ENCODE assay signal across 28 mouse cellular contexts in genomic region chr1:51635881-51636515, GRCm38 (mm10).
DNase-seq lines count a peak whose midpoint lies in the region; ATAC-seq lines count a peak whose summit lies in the region.
"Had no signal": no experiment of that assay in that cellular context is flagged by ENCODE, and none has a peak within 500 bp of the region (broad histone marks: within the 10 kb centered on the region; RNA-seq: fewer than 3 reads in every experiment).

No protein-coding gene starts in this region.

- ATAC-seq in cerebellum, adult (ENCODE audit: insufficient number of reproducible peaks, low FRiP score, low TSS enrichment), result peak; percentile 77
- ATAC-seq in neural tube, embryonic 14.5 days (ENCODE audit: low read depth), result peak; percentile 13; the same call in 1 of the 2 replicates
- ATAC-seq: forebrain, embryonic 16.5 days; hindbrain, embryonic 16.5 days; Patski had no signal

- H3K4me3 ChIP-seq in neural tube, embryonic 14.5 days (ENCODE audit: low read depth, low read length), result no peak overlapping the region
- H3K4me3 ChIP-seq: embryonic facial prominence, embryonic 13.5 days; heart, embryonic 13.5 days; hindbrain, embryonic 10.5 days; kidney, embryonic 15.5 days; layer of hippocampus, adult 2 months; left cerebral cortex, adult 2 months; limb, embryonic 13.5 days; liver, embryonic 15.5 days; neural tube, embryonic 12.5 days had no signal

- H3K36me3 ChIP-seq in neural tube, embryonic 14.5 days (ENCODE audit: control insufficient read depth, insufficient read depth, low read length), result no peaks in the 10 kb centered on the region
- H3K36me3 ChIP-seq: embryonic facial prominence, embryonic 13.5 days; G1E; heart, embryonic 13.5 days; hindbrain, embryonic 10.5 days; kidney, embryonic 15.5 days; limb, embryonic 13.5 days; liver, embryonic 15.5 days; neural tube, embryonic 12.5 days had no signal

- 40% methylated on average over 7 of the region's 7 CpGs for WGBS in neural tube, embryonic 14.5 days

- H3K9me3 ChIP-seq in neural tube, embryonic 14.5 days (ENCODE audit: control insufficient read depth, low read length), result no peaks in the 10 kb centered on the region
- H3K9me3 ChIP-seq: embryonic facial prominence, embryonic 13.5 days; G1E; heart, embryonic 13.5 days; hindbrain, embryonic 10.5 days; kidney, embryonic 15.5 days; limb, embryonic 13.5 days; liver, embryonic 15.5 days; neural tube, embryonic 12.5 days had no signal

- H3K9ac ChIP-seq in neural tube, embryonic 14.5 days (replicated peaks; ENCODE audit: low read depth, low read length), result no peak overlapping the region
- H3K9ac ChIP-seq: embryonic facial prominence, embryonic 13.5 days; heart, embryonic 13.5 days; kidney, embryonic 15.5 days; limb, embryonic 13.5 days; liver, embryonic 15.5 days; lung, embryonic 14.5 days; neural tube, embryonic 12.5 days had no signal

- no peak overlapping the region for H3K4me2 ChIP-seq in neural tube, embryonic 14.5 days (ENCODE audit: low read depth, low read length)
- H3K4me2 ChIP-seq: embryonic facial prominence, embryonic 13.5 days; kidney, embryonic 15.5 days; limb, embryonic 13.5 days; liver, embryonic 15.5 days; lung, embryonic 14.5 days; neural tube, embryonic 12.5 days had no signal

- DNase-seq in cerebellum, adult 11 months, result no peak
- DNase-seq in heart, adult 11 months, result peak; percentile 44
- no peak for DNase-seq in heart, postnatal 4 days
- peak; percentile 58 for DNase-seq in brain, adult 2 months (ENCODE audit: low read depth, low spot score)
- DNase-seq in Muller cell, postnatal 12 days (ENCODE audit: inconsistent ontology term), result no peak
- DNase-seq: adrenal gland, postnatal 10 days; heart, postnatal 10 days; kidney, adult 18-20 months; kidney, postnatal 36 days; lung, embryonic 14.5 days; lung, postnatal 14 days; right cerebral cortex, postnatal 25 days; thymus, postnatal 14 days had no signal

- no peak overlapping the region; the same call in 1 of the 2 replicates for H3K27ac ChIP-seq in neural tube, embryonic 14.5 days (ENCODE audit: low read depth, low read length)
- H3K27ac ChIP-seq: embryonic facial prominence, embryonic 13.5 days; heart, embryonic 13.5 days; hindbrain, embryonic 10.5 days; kidney, embryonic 15.5 days; layer of hippocampus, adult 2 months; left cerebral cortex, adult 2 months; limb, embryonic 13.5 days; liver, embryonic 15.5 days; neural tube, embryonic 12.5 days had no signal

- H3K4me1 ChIP-seq in neural tube, embryonic 14.5 days (ENCODE audit: control insufficient read depth, insufficient read depth, low read length), result peaks cover 5% of the 10 kb centered on the region; the same call in 1 of the 2 replicates
- H3K4me1 ChIP-seq: embryonic facial prominence, embryonic 13.5 days; kidney, embryonic 15.5 days; liver, embryonic 15.5 days; neural tube, embryonic 12.5 days had no signal

- no peaks in the 10 kb centered on the region for H3K27me3 ChIP-seq in neural tube, embryonic 14.5 days (ENCODE audit: control insufficient read depth, insufficient read depth, low read length)
- H3K27me3 ChIP-seq: embryonic facial prominence, embryonic 13.5 days; heart, embryonic 13.5 days; kidney, embryonic 15.5 days; limb, embryonic 13.5 days; liver, embryonic 15.5 days; neural tube, embryonic 12.5 days had no signal

Comparison
In these comparisons a context has a peak if more than half of its experiments do, and no peak if none do; other contexts are left out.
1. DNase-seq: peak in heart, adult 11 months (single experiment) and brain, adult 2 months (single experiment); none in cerebellum, adult 11 months (single experiment), heart, postnatal 4 days (single experiment) and Muller cell, postnatal 12 days (single experiment).